Mouse (Mus musculus) limb, embryonic 11.5 days (tissue): ENCODE results near the gene H2-Q7. TPM values are rescaled to one million over a fixed set of nuclear protein-coding genes. Genes with fewer than 3 reads are reported as not detected.
A peak's percentile ranks its signal among the peaks of the same experiment; 100 is the strongest.
"Not testable (repeated sequence)": the region's sequence is repeated elsewhere in the genome, so short reads cannot be mapped to it uniquely, and the experiment has no call there.

Source experiments
- ATAC-seq: fragments of 200-750 bp; cut with Nextera tagmentation; 2 replicates; pipeline ENCODE4 v1.8.0; 2017; ENCODE audit warnings: low read depth; ENCODE audit not compliant: insufficient number of reproducible peaks, low FRiP score, low TSS enrichment
- DNase-seq: peaks from one replicate; pipeline ENCODE4 v3.0.0-alpha.2; 2015; ENCODE audit warnings: low spot score
- H3K27ac ChIP-seq: fragments of 300-500 bp; sonication (generic); replicated peaks from 2 replicates; pipeline ENCODE4 v1.5.1; 2014; ENCODE audit warnings: low read depth, mild to moderate bottlenecking, low read length
- H3K27me3 ChIP-seq: fragments of 300-500 bp; sonication (generic); 2 replicates; pipeline ENCODE4 v1.6.1; 2014; ENCODE audit warnings: mild to moderate bottlenecking, low read length, mixed read lengths; ENCODE audit not compliant: control insufficient read depth, insufficient read depth
- H3K36me3 ChIP-seq: fragments of 300-500 bp; sonication (generic); 2 replicates; pipeline ENCODE4 v1.6.1; 2014; ENCODE audit warnings: mild to moderate bottlenecking, low read length, moderate library complexity, mixed read lengths; ENCODE audit not compliant: control insufficient read depth, insufficient read depth
- H3K4me1 ChIP-seq: fragments of 300-500 bp; sonication (generic); 2 replicates; pipeline ENCODE4 v1.6.1; 2014; ENCODE audit warnings: low read length, mixed read lengths; ENCODE audit not compliant: control insufficient read depth, insufficient read depth
- H3K4me2 ChIP-seq: fragments of 300-500 bp; sonication (generic); 2 replicates; pipeline ENCODE4 v1.6.1; 2014; ENCODE audit warnings: low read depth, mild to moderate bottlenecking, moderate library complexity; ENCODE audit not compliant: severe bottlenecking
- H3K4me3 ChIP-seq: fragments of 300-500 bp; sonication (generic); 2 replicates; pipeline ENCODE4 v1.5.1; 2014; ENCODE audit warnings: low read depth, low read length
- H3K9ac ChIP-seq: fragments of 300-500 bp; sonication (generic); 2 replicates; pipeline ENCODE4 v1.6.1; 2014; ENCODE audit warnings: mild to moderate bottlenecking, low read length
- H3K9me3 ChIP-seq: fragments of 300-500 bp; sonication (generic); 2 replicates; pipeline ENCODE4 v1.6.1; 2016; ENCODE audit warnings: low read length; ENCODE audit not compliant: control insufficient read depth
- WGBS: fragments of 180-500 bp; shearing (Covaris S2); extraction: QIAGEN DNeasy Blood & Tissue Kit; methylation state at CpG from one replicate; pipeline ENCODE4 v1.1.7; 2014; 5-methylcytosine and 5-hydroxymethylcytosine counted together
- polyA plus RNA-seq: library from polyadenylated mRNA; unstranded; fragments of >200 nt; fragmentation: Nextera tagmentation; extraction: Ambion mirVana; gene quantifications from 2 replicates; pipeline ENCODE4 v1.2.1, GENCODE M21; 2014

Gene H2-Q7
- 23.3 and 25.7 TPM in 2 replicates for polyA plus RNA-seq

- ATAC-seq (peak; percentile 88), DNase-seq (peak; percentile 92)
- H3K27me3 ChIP-seq, H3K27ac ChIP-seq, H3K36me3 ChIP-seq, H3K4me1 ChIP-seq, H3K9me3 ChIP-seq: not testable (repeated sequence)
- Histone ChIP-seq H3K4me3 (peak within 1 kb of the TSS; percentile 52), H3K4me2 (peak within 1 kb of the TSS; percentile 69), H3K9ac (peak within 1 kb of the TSS; percentile 51)
- 4% methylated on average over 18 of the region's 18 CpGs for WGBS
Measured at GRCm38 (mm10) chr17:35438885-35439284, at the start of gene H2-Q7. TSS of gene H2-Q7 (plus strand) at chr17:35439155.

- not testable (repeated sequence) for H3K27ac ChIP-seq, H3K36me3 ChIP-seq, H3K4me2 ChIP-seq, ATAC-seq, H3K9me3 ChIP-seq, H3K9ac ChIP-seq, H3K4me3 ChIP-seq, H3K27me3 ChIP-seq, H3K4me1 ChIP-seq
- peak; percentile 76 for DNase-seq
- WGBS = 6% methylated on average over 7 of the region's 7 CpGs
Measured at GRCm38 (mm10) chr17:35389796-35390195, 49.2 kb upstream of the H2-Q7 start.

DNA sequence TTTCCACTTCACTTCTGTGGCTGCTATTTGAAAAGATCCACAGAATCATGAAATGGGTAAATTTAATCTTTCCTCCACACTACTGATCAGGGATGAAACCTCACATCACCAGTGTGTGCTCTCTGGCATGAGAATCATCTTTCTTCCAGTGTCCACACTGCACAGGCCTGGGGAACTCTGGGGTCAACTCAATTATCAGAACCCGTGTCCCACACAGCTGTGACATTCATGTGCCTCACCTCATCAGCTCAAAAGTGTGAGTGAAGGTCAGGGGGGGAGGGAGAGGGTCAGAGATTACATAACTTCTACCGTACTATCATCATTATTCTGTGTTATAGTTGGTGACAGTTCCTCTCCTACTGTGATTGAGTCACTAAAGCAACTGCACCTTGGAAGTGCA is 46.3 kb upstream of the H2-Q7 start:
- H3K4me3 ChIP-seq, DNase-seq, H3K36me3 ChIP-seq, H3K9me3 ChIP-seq, ATAC-seq, H3K9ac ChIP-seq, H3K27ac ChIP-seq, H3K4me2 ChIP-seq, H3K4me1 ChIP-seq, H3K27me3 ChIP-seq: not testable (repeated sequence)
- 73% methylated on average over 2 of the region's 2 CpGs for WGBS

DNA sequence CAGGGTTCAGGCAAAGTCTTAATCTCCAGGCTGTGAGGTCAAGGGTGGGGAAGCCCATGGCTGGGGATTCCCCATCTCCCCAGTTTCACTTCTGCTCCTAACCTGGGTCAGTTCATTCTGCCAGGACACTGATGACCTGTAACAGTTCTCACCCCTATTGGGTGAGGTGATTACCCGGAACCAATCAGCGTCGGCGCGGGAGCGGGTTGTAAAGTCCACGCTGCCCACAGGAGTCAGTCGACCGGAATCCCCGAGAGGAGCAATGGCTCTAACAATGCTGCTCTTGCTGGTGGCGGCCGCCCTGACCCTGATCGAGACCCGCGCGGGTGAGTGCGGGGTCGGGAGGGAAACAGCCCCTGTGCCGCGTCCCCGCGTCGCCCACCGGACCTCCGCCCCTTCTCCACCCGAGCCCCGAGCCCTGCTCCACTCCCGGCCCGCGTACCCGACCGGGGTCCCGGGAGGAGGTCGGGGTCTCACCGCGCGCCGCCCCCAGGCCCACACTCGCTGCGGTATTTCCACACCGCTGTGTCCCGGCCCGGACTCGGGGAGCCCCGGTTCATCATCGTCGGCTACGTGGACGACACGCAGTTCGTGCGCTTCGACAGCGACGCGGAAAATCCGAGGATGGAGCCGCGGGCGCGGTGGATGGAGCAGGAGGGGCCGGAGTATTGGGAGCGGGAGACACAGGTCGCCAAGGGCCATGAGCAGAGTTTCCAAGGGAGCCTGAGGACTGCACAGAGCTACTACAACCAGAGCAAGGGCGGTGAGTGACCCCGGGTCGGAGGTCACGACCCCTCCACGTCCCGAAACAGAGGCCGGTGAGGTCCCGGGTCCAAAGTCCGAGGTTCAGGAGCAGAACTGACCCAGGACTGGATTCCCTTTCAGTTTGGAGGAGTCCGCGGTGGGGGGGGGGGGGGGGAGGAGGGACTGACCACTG is 44.8 kb upstream of the H2-Q7 start:
- Histone ChIP-seq H3K4me3 (peak overlapping the region; percentile 17; the same call in 1 of the 2 replicates), H3K4me2 (peak overlapping the region; percentile 35)
- ATAC-seq = peak; percentile 78
- not testable (repeated sequence) for H3K27ac ChIP-seq, H3K9me3 ChIP-seq, H3K9ac ChIP-seq, H3K4me1 ChIP-seq, H3K27me3 ChIP-seq, H3K36me3 ChIP-seq
- 3% methylated on average over 38 of the region's 75 CpGs for WGBS
- peak; percentile 23 for DNase-seq

DNA sequence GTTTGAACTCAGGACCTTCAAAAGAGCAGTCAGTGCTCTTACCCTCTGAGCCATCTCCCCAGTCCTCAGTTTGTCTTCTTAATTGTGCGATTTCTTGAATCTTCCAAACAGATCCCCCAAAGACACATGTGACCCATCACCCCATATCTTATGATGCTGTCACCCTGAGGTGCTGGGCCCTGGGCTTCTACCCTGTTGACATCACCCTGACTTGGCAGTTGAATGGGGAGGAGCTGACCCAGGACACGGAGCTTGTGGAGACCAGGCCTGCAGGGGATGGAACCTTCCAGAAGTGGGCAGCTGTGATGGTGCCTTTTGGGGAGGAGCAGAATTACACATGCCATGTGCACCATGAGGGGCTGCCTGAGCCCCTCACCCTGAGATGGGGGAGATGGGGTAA is 42.0 kb upstream of the H2-Q7 start:
- 93% methylated on average over 2 of the region's 2 CpGs for WGBS
- not testable (repeated sequence) for H3K9me3 ChIP-seq, H3K36me3 ChIP-seq, ATAC-seq, H3K4me1 ChIP-seq, H3K4me3 ChIP-seq, H3K9ac ChIP-seq, DNase-seq, H3K4me2 ChIP-seq, H3K27me3 ChIP-seq, H3K27ac ChIP-seq

- no CpG with 5 or more reads among the region's 1 CpGs for WGBS
- H3K9me3 ChIP-seq, ATAC-seq, DNase-seq, H3K4me1 ChIP-seq, H3K27me3 ChIP-seq, H3K36me3 ChIP-seq, H3K4me3 ChIP-seq, H3K9ac ChIP-seq, H3K4me2 ChIP-seq, H3K27ac ChIP-seq: not testable (repeated sequence)
Measured at GRCm38 (mm10) chr17:35413057-35413456, 25.9 kb upstream of the H2-Q7 start.

DNA sequence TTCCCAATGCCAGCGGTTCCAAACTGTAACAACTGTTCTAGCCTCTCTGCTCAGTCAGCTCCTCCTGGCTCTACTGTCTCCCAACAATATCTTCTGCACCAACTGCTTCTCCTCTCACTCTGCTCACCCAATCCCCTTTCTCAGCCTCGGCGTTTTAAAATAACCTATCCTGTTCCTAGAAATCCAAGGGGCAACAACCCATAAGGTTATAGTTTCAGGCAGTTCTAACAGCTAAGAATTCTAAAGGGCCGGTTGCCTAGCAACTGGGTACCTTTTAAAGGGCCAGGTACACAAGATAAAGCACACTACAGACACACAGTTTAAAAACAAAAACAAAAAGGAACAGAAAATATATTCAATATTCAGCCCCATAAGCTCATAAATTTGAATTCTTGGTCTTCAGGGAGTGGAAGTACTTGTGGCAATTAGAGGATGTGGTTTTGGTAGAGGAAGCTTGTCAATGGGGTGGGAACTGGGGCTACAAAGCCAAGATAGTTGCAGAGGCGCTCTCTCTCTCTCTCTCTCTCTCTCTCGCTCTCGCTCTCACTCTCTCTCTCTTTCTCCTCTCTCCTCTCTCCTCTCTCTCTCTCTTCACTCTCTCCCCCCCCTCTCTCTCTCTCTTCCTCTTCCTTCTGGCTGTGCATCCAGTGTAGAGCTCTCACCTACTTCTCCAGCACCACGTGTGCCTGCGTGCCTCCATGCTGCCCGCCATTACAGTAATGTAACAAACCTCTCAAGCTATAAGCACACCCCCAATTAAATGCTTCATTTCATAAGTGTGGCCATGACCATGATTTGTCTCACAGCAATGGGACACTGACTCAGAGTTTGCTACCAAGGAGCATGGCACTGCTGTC is 23.5 kb upstream of the H2-Q7 start:
- not testable (repeated sequence) for H3K4me2 ChIP-seq, H3K4me3 ChIP-seq, H3K27me3 ChIP-seq, H3K9me3 ChIP-seq, H3K27ac ChIP-seq, ATAC-seq, DNase-seq, H3K4me1 ChIP-seq, H3K9ac ChIP-seq, H3K36me3 ChIP-seq
- 74% methylated on average over 3 of the region's 10 CpGs for WGBS

DNA sequence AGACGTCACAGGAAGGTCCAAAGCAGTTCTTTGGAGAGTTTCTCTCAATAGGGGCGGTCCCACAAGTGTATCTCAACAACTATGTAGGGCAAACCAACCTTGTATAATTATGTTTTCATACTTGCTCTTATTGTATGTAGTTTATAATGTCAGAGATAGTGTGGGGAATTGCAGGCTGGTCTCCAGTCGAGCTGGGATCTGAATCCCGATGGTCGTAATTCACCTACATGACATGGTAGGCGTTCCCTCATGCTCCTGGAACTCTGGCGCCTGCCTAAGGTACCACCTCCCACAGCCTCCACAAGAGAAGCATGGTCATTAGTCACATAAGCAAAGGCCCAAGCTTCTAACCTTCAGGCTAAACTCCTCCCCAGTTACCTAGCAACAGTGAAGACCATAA is 20.2 kb upstream of the H2-Q7 start:
- Histone ChIP-seq H3K4me3 (no peak overlapping the region), H3K9me3 (no peaks in the 10 kb centered on the region), H3K27ac (no peak overlapping the region), H3K27me3 (no peaks in the 10 kb centered on the region), H3K36me3 (no peaks in the 10 kb centered on the region), H3K4me2 (no peak overlapping the region), H3K4me1 (no peaks in the 10 kb centered on the region), H3K9ac (no peak overlapping the region)
- ATAC-seq = no peak
- WGBS = 63% methylated on average over 7 of the region's 7 CpGs
- no peak for DNase-seq
